Mouse (Mus musculus) G1E (cell line): Measurements from ENCODE around the gene Trpm4.

Source experiments
- CTCF ChIP-seq: IDR thresholded peaks from 2 replicates; pipeline ENCODE4 v1.5.1; 2012; ENCODE audit warnings: low read depth, low read length, inconsistent platforms, mixed read lengths
- GATA1 ChIP-seq: IDR thresholded peaks from 2 replicates; pipeline ENCODE4 v1.6.1; 2012; ENCODE audit warnings: borderline replicate concordance, low read length, inconsistent platforms, mixed read lengths
- GATA2 ChIP-seq: IDR thresholded peaks from 2 replicates; pipeline ENCODE4 v1.6.1; 2012; ENCODE audit warnings: low read depth, low read length, inconsistent platforms, borderline replicate concordance
- POLR2AphosphoS5 ChIP-seq: IDR thresholded peaks from 2 replicates; pipeline ENCODE4 v1.6.1; 2012; ENCODE audit warnings: low read depth, low read length, inconsistent platforms; ENCODE audit not compliant: insufficient replicate concordance
- TAL1 ChIP-seq: conservative IDR thresholded peaks from 2 replicates; pipeline ENCODE4 v1.6.1; 2012; ENCODE audit warnings: low read depth, low read length, inconsistent platforms, mixed read lengths

GRCm38 (mm10) chr7:45277136-45277760, 56.3 kb downstream of the Trpm4 start, which contains the start of gene Slc6a21:
- TF ChIP-seq CTCF (peak; percentile 42; the same call in 1 of the 2 replicates), GATA2 (no peak), POLR2AphosphoS5 (no peak), GATA1 (no peak), TAL1 (no peak)
